Mouse (Mus musculus): ENCODE measurements around the gene Mus81. TPM values are rescaled to one million over a fixed set of nuclear protein-coding genes. Genes with fewer than 3 reads are reported as not detected.

Mus81 gene
- polyA plus RNA-seq, 2 experiments = 11.4 to 13.8 TPM

DNA sequence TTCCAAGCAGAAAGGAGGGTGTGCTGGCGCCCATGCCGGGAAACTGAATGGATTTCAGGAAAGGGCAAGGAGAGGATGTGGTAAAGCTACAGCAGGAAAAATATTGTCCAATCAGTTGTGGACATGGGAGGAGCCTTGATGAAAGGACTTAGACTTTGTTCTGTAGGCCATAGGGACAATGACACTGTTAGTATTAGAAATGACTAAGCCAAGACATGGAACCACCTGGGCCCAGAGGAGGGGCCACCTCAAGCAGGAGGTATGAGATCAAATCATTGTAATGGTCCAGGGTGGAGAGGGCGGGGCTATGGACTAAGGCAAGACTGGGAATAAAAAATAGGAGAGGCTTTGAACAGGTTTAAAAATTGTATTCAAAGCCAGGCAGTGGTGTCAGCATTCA lies 30.5 kb upstream of the Mus81 start:
- Histone ChIP-seq H3K9ac (replicated peaks) (no peak overlapping the region), H3K27me3 (ENCODE audit: control insufficient read depth, insufficient read depth, low read length) (no peaks in the 10 kb centered on the region), H3K9me3 (ENCODE audit: control insufficient read depth, low read length) (no peaks in the 10 kb centered on the region), H3K4me3 (ENCODE audit: insufficient read depth in 1 of 2, low read depth in 2 of 2, low read length in 2 of 2) (no peak overlapping the region), H3K36me3 (replicated peaks; ENCODE audit: control insufficient read depth, insufficient read depth, low read depth) (no peaks in the 10 kb centered on the region), H3K4me2 (ENCODE audit: low read depth) (no peak overlapping the region), H3K27ac (no peak overlapping the region), H3K4me1 (replicated peaks; ENCODE audit: control insufficient read depth in 2 of 2, insufficient read depth in 2 of 2, low read length in 1 of 2) (no peaks in the 10 kb centered on the region)
- ATAC-seq (ENCODE audit: insufficient read depth) = no peak
- no peak for DNase-seq (ENCODE audit: low read depth in 3 of 3, low spot score in 3 of 3)
- TF ChIP-seq EP300 (IDR thresholded peaks at IDR 0.05; ENCODE audit: low read depth) = no peak
- TF ChIP-seq CTCF (IDR thresholded peaks at IDR 0.05; ENCODE audit: low read depth) = no peak
- WGBS (ENCODE audit: insufficient replicate concordance) = 49% methylated on average over 3 of the region's 3 CpGs

DNA sequence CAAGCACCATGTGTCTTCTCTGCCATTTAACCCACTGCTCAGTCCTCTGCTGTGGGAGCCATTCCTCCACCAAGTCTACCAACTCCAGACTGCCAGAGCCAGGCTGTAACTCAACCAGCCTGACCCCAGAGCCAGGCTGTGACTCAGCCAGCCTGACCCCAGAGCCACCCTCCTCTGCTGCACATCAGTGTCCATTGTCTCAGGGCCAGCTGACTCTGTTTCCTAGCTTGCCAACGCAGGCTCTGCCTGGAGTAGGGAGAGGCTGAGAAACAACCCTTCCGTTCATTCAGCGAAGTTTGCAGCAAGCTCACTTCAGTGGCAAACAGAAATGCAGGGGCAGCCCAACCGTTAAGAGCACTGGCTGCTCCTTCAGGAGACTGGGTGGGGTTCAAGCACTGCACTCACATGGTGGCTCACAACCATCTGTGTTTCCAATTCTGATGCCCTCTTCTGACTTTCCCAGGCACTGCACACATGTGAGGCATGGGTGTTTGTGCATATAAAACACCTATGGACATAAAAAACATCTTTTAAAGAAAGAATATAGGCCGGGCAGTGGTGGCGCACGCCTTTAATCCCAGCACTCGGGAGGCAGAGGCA lies 28.8 kb upstream of the Mus81 start:
- ATAC-seq (ENCODE audit: insufficient read depth) = no peak
- Histone ChIP-seq H3K4me2 (ENCODE audit: low read depth) (no peak overlapping the region), H3K9me3 (ENCODE audit: control insufficient read depth, low read length) (no peaks in the 10 kb centered on the region), H3K9ac (replicated peaks) (no peak overlapping the region), H3K27ac (no peak overlapping the region), H3K4me1 (replicated peaks; ENCODE audit: control insufficient read depth in 2 of 2, insufficient read depth in 2 of 2, low read length in 1 of 2) (peaks cover 5 to 9% of the 10 kb centered on the region in 2 experiments), H3K4me3 (ENCODE audit: insufficient read depth in 1 of 2, low read depth in 2 of 2, low read length in 2 of 2) (no peak overlapping the region), H3K36me3 (replicated peaks; ENCODE audit: control insufficient read depth, insufficient read depth, low read depth) (no peaks in the 10 kb centered on the region), H3K27me3 (ENCODE audit: control insufficient read depth, insufficient read depth, low read length) (no peaks in the 10 kb centered on the region)
- TF ChIP-seq EP300 (IDR thresholded peaks at IDR 0.05; ENCODE audit: low read depth) (no peak), CTCF (IDR thresholded peaks at IDR 0.05; ENCODE audit: low read depth) (0 out of 2 replicates have a peak, but pooled peaks have one; percentile 16)
- WGBS (ENCODE audit: insufficient replicate concordance) = 75% methylated on average over 8 of the region's 8 CpGs
- DNase-seq (ENCODE audit: low read depth in 3 of 3, low spot score in 3 of 3) = no peak

DNA sequence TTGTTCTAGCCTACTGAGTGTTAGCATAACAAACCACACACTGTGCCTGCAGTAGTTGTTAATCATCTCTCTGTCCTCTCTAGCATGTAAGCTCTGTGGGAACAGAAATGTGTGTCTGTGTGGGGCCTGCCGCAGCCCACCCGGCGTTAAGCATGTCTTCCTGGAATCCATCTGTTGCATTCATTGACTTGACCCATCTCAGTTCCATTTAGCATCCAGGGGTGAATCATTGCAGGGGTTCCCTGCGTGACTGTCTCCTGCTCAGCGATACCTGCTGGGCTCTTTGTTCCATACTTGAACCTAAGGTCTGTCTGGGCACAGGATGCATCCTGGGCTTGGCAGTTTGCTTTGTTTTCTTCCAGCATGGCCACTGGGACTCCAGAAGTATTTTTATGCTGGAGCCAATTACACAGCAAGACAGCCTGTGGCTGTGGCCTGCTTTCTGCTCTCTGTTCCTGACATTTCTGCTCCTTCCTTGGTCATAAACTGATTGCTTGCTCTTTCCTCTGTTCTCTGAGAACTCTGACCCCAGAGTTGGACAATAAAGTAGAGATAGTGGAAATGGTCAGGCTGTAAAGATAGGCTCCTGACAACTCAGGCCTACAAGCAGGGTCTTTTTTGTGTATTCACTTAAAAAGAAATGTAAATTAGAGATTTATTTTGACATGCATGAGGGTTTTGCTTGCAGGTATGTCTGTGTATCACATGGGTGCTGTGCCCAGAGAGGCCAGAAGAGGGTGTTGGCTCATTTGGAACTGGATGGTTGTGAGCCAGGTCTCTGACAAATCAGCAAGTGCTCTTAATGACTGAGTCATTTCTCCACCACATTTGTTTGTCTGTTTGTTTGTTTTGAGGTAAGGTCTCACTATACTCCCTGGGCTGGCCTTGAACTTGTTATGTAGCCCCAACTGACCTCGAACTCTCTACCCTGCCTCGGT lies 27.9 kb upstream of the Mus81 start:
- no peaks in the 10 kb centered on the region for H3K36me3 ChIP-seq (replicated peaks; ENCODE audit: control insufficient read depth, insufficient read depth, low read depth)
- no peak overlapping the region for H3K4me3 ChIP-seq (ENCODE audit: insufficient read depth in 1 of 2, low read depth in 2 of 2, low read length in 2 of 2)
- no peak overlapping the region for H3K9ac ChIP-seq (replicated peaks)
- DNase-seq (ENCODE audit: low read depth in 3 of 3, low spot score in 3 of 3) (no peak), ATAC-seq (ENCODE audit: insufficient read depth) (no peak)
- H3K9me3 ChIP-seq (ENCODE audit: control insufficient read depth, low read length) = no peaks in the 10 kb centered on the region
- TF ChIP-seq EP300 (IDR thresholded peaks at IDR 0.05; ENCODE audit: low read depth) (no peak), CTCF (IDR thresholded peaks at IDR 0.05; ENCODE audit: low read depth) (peak; percentile 36)
- no peaks in the 10 kb centered on the region for H3K27me3 ChIP-seq (ENCODE audit: control insufficient read depth, insufficient read depth, low read length)
- 80% methylated on average over 7 of the region's 7 CpGs for WGBS (ENCODE audit: insufficient replicate concordance)
- H3K27ac ChIP-seq = no peak overlapping the region
- H3K4me1 ChIP-seq (replicated peaks; ENCODE audit: control insufficient read depth in 2 of 2, insufficient read depth in 2 of 2, low read length in 1 of 2) = peaks cover 11 to 18% of the 10 kb centered on the region in 2 experiments
- H3K4me2 ChIP-seq (ENCODE audit: low read depth) = no peak overlapping the region

DNA sequence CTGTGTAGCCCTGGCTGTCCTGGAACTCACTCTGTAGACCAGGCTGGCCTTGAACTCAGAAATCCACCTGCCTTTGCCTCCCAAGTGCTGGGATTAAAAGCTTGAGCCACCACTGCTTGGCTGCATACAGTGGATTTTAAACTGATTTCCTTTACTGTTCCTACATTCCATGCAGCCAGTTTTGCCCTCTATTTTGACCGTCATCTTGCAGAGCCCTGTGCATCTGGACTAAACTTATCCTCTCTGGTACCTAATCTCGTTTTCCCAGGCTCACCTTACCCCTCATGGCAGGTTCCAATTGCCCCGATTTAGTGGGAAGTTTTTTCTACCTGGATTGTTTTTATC lies 24.8 kb upstream of the Mus81 start:
- H3K27ac ChIP-seq = no peak overlapping the region
- no peaks in the 10 kb centered on the region for H3K36me3 ChIP-seq (replicated peaks; ENCODE audit: control insufficient read depth, insufficient read depth, low read depth)
- no peaks in the 10 kb centered on the region for H3K27me3 ChIP-seq (ENCODE audit: control insufficient read depth, insufficient read depth, low read length)
- no peak overlapping the region for H3K9ac ChIP-seq (replicated peaks)
- DNase-seq (ENCODE audit: low read depth in 3 of 3, low spot score in 3 of 3) = no peak
- H3K4me1 ChIP-seq (replicated peaks; ENCODE audit: control insufficient read depth in 2 of 2, insufficient read depth in 2 of 2, low read length in 1 of 2) = peaks cover 21 to 32% of the 10 kb centered on the region in 2 experiments
- no peak overlapping the region for H3K4me3 ChIP-seq (ENCODE audit: insufficient read depth in 1 of 2, low read depth in 2 of 2, low read length in 2 of 2)
- H3K9me3 ChIP-seq (ENCODE audit: control insufficient read depth, low read length) = no peaks in the 10 kb centered on the region
- no peak for ATAC-seq (ENCODE audit: insufficient read depth)
- WGBS (ENCODE audit: insufficient replicate concordance) = 42% methylated on average over 3 of the region's 3 CpGs
- H3K4me2 ChIP-seq (ENCODE audit: low read depth) = peak overlapping the region; percentile 99
- no peak for TF ChIP-seq CTCF (IDR thresholded peaks at IDR 0.05; ENCODE audit: low read depth)
- no peak for TF ChIP-seq EP300 (IDR thresholded peaks at IDR 0.05; ENCODE audit: low read depth)

All from liver, embryonic 14.5 days (tissue).